In the genomic region with DNA sequence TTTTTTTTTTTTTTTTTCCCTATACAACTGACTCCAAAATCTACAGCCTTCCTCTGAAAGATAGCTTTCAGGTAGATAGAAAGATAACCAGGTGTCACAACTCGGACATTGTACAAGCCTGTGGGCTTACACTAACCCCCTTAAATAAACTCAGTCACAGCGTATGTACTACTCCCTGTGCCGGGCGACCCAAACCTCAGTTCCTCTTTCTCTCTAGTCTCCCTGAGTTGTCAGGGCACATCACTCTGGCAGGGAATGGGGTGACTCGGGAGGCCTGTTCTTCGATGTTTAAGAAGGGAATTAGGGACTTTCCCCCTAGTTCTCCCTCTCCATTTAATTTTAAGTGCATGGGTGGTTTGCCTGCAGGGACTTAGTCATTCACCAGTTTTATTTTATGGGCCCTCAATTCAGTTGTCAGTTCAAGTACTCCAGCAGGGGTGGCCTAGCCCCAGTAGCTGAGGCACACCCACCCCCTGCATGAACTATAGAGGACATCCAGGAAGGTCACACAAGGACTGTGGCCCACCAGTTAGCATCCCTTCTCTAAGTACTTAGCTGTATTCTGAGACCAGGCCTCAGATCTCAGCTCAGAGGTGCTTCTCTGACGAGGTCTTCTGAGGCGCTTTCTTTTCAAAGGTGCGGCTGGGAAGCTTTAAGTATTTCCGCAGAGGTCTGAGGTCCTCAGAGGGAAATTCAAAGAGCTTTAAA, we compare ENCODE assay signal across 22 mouse cellular contexts. TPM values are rescaled to one million over a fixed set of nuclear protein-coding genes. Genes with fewer than 3 reads are reported as not detected.
DNase-seq lines count a peak whose midpoint lies in the region; ATAC-seq lines count a peak whose summit lies in the region.
"Had no signal": no experiment of that assay in that cellular context is flagged by ENCODE, and none has a peak within 500 bp of the region (broad histone marks: within the 10 kb centered on the region; RNA-seq: fewer than 3 reads in every experiment).

No protein-coding gene starts in this region.

- 88% methylated on average over 10 of the region's 10 CpGs for WGBS in midbrain, embryonic 11.5 days
- 92% methylated on average over 10 of the region's 10 CpGs for WGBS in midbrain, embryonic 14.5 days

- H3K27me3 ChIP-seq in midbrain, embryonic 11.5 days (ENCODE audit: control insufficient read depth, insufficient read depth, low read length): no peaks in the 10 kb centered on the region
- no peaks in the 10 kb centered on the region for H3K27me3 ChIP-seq in midbrain, embryonic 14.5 days (ENCODE audit: control insufficient read depth, insufficient read depth, low read length)
- H3K27me3 ChIP-seq: forebrain, embryonic 13.5 days; heart, embryonic 13.5 days; hindbrain, embryonic 12.5 days; midbrain, embryonic 12.5 days; Patski had no signal

- H3K4me1 ChIP-seq in midbrain, embryonic 11.5 days (ENCODE audit: control insufficient read depth, insufficient read depth, low read length): peaks cover 11% of the 10 kb centered on the region
- H3K4me1 ChIP-seq in midbrain, embryonic 14.5 days (ENCODE audit: control insufficient read depth, insufficient read depth, low read length): peaks cover 11% of the 10 kb centered on the region

- no peaks in the 10 kb centered on the region for H3K9me3 ChIP-seq in midbrain, embryonic 11.5 days (ENCODE audit: control insufficient read depth, low read length)
- H3K9me3 ChIP-seq in midbrain, embryonic 14.5 days (ENCODE audit: control insufficient read depth, low read length): no peaks in the 10 kb centered on the region
- H3K9me3 ChIP-seq: forebrain, embryonic 13.5 days; heart, embryonic 13.5 days; hindbrain, embryonic 12.5 days; midbrain, embryonic 12.5 days had no signal

- no peak overlapping the region for H3K9ac ChIP-seq in midbrain, embryonic 11.5 days (ENCODE audit: low read length)
- no peak overlapping the region for H3K9ac ChIP-seq in midbrain, embryonic 14.5 days (replicated peaks; ENCODE audit: low read length)
- H3K9ac ChIP-seq: forebrain, embryonic 13.5 days; heart, embryonic 13.5 days; hindbrain, embryonic 12.5 days; midbrain, embryonic 12.5 days had no signal

- no peak overlapping the region for H3K27ac ChIP-seq in midbrain, embryonic 11.5 days (ENCODE audit: low read depth, low read length)
- no peak overlapping the region for H3K27ac ChIP-seq in midbrain, embryonic 14.5 days (replicated peaks; ENCODE audit: low read depth, low read length)
- H3K27ac ChIP-seq: forebrain, embryonic 13.5 days; heart, embryonic 13.5 days; hindbrain, embryonic 12.5 days; macrophage; midbrain, embryonic 12.5 days had no signal

- H3K4me3 ChIP-seq in midbrain, embryonic 11.5 days (ENCODE audit: low read depth, low read length): no peak overlapping the region
- no peak overlapping the region for H3K4me3 ChIP-seq in midbrain, embryonic 14.5 days (replicated peaks; ENCODE audit: low read depth, low read length)
- H3K4me3 ChIP-seq: forebrain, embryonic 13.5 days; heart, embryonic 13.5 days; hindbrain, embryonic 12.5 days; midbrain, embryonic 12.5 days had no signal

- peak; percentile 44 for DNase-seq in midbrain, embryonic 11.5 days (ENCODE audit: low spot score, missing footprints)
- DNase-seq in midbrain, embryonic 14.5 days: no peak
- DNase-seq in ES-CJ7 (ENCODE audit: low read depth, low spot score): peak; percentile 74
- DNase-seq in testis, postnatal 10 days (ENCODE audit: low spot score): no peak
- DNase-seq in lung, postnatal 25 days (ENCODE audit: low spot score): no peak
- no peak for DNase-seq in urinary bladder, postnatal 25 days (ENCODE audit: low spot score)
- DNase-seq: adrenal gland, adult 8-10 months; cerebellum, adult 18-20 months; cerebellum, postnatal 36 days; heart, adult 18-20 months; heart, postnatal 14 days; kidney, postnatal 25 days; spleen, adult 18-20 months had no signal

- no peak overlapping the region for H3K4me2 ChIP-seq in midbrain, embryonic 11.5 days
- H3K4me2 ChIP-seq in midbrain, embryonic 14.5 days (ENCODE audit: low read length): no peak overlapping the region
- H3K4me2 ChIP-seq: forebrain, embryonic 13.5 days; heart, embryonic 13.5 days; hindbrain, embryonic 12.5 days; midbrain, embryonic 12.5 days had no signal

- ATAC-seq in midbrain, embryonic 11.5 days (ENCODE audit: low FRiP score): no peak
- ATAC-seq in midbrain, embryonic 14.5 days (ENCODE audit: low FRiP score, low TSS enrichment): no peak
- peak; percentile 69 for ATAC-seq in granulocyte monocyte progenitor cell, adult 5-6 weeks (replicated peaks; ENCODE audit: poor library complexity, severe bottlenecking)
- ATAC-seq: activated CD4-positive, CD25-positive, alpha-beta regulatory T cell, adult 4 months; forebrain, embryonic 13.5 days; intestine, postnatal 0 days; Patski had no signal

- H3K36me3 ChIP-seq in midbrain, embryonic 11.5 days (ENCODE audit: control insufficient read depth, insufficient read depth, low read length): no peaks in the 10 kb centered on the region
- peaks cover 7% of the 10 kb centered on the region; the same call in 1 of the 2 replicates for H3K36me3 ChIP-seq in midbrain, embryonic 14.5 days (ENCODE audit: control insufficient read depth, insufficient read depth, low read length)
- H3K36me3 ChIP-seq: hindbrain, embryonic 12.5 days had no signal

RNA-seq across cellular contexts. Expression of gene Rab12, which starts 5.1 kb away (rescaled TPM):
- polyA plus RNA-seq in midbrain, embryonic 11.5 days (2014; fragmentation: Nextera tagmentation; extraction: Ambion mirVana): 40.9 and 45.0 TPM in 2 replicates
- 83.8 and 91.0 TPM in 2 replicates for polyA plus RNA-seq in midbrain, embryonic 14.5 days (2014; fragmentation: Nextera tagmentation; extraction: Ambion mirVana)
- total RNA-seq in granulocyte monocyte progenitor cell, adult 5-6 weeks (2014; fragmentation: Nextera tagmentation): 17.8 and 19.6 TPM in 2 replicates
- 19.5 and 27.4 TPM in 2 replicates for total RNA-seq in granulocyte monocyte progenitor cell, adult 5-6 weeks (2017)

Comparison
In these comparisons a context has a peak if more than half of its experiments do, and no peak if none do; other contexts are left out.
1. DNase-seq: peak in midbrain, embryonic 11.5 days (single experiment) and ES-CJ7 (single experiment); none in midbrain, embryonic 14.5 days (single experiment), testis, postnatal 10 days (single experiment), lung, postnatal 25 days (single experiment) and urinary bladder, postnatal 25 days (single experiment).